Mouse (Mus musculus) hindbrain, embryonic 15.5 days (tissue): ENCODE measurements around the gene Dab2. TPM values are rescaled to one million over a fixed set of nuclear protein-coding genes. Genes with fewer than 3 reads are reported as not detected.

ENCODE experiments used
- ATAC-seq: fragments of 200-750 bp; cut with Nextera tagmentation; 2 replicates; pipeline ENCODE4 v1.8.0; 2017; ENCODE audit warnings: low read depth, moderate number of reproducible peaks, moderate TSS enrichment; ENCODE audit not compliant: low FRiP score
- H3K27ac ChIP-seq: fragments of 300-500 bp; sonication (generic); replicated peaks from 2 replicates; pipeline ENCODE4 v1.5.1; 2015; ENCODE audit warnings: mild to moderate bottlenecking, inconsistent platforms
- H3K27me3 ChIP-seq: fragments of 300-500 bp; sonication (generic); 2 replicates; pipeline ENCODE4 v1.6.1; 2015; ENCODE audit warnings: control low read depth, inconsistent platforms
- H3K36me3 ChIP-seq: fragments of 300-500 bp; sonication (generic); 2 replicates; pipeline ENCODE4 v1.6.1; 2015; ENCODE audit warnings: control low read depth, inconsistent platforms
- H3K4me1 ChIP-seq: fragments of 300-500 bp; sonication (generic); replicated peaks from 2 replicates; pipeline ENCODE4 v1.6.1; 2015; ENCODE audit warnings: control low read depth, inconsistent platforms
- H3K4me2 ChIP-seq: fragments of 300-500 bp; sonication (generic); 2 replicates; pipeline ENCODE4 v1.6.1; 2015; ENCODE audit warnings: moderate library complexity, mild to moderate bottlenecking, inconsistent platforms
- H3K4me3 ChIP-seq: fragments of 300-500 bp; sonication (generic); 2 replicates; pipeline ENCODE4 v1.5.1; 2015; ENCODE audit warnings: mild to moderate bottlenecking, inconsistent platforms
- H3K9ac ChIP-seq: fragments of 300-500 bp; sonication (generic); 2 replicates; pipeline ENCODE4 v1.6.1; 2015; ENCODE audit warnings: inconsistent platforms
- H3K9me3 ChIP-seq: fragments of 300-500 bp; sonication (generic); 2 replicates; pipeline ENCODE4 v1.6.1; 2016; ENCODE audit warnings: control low read depth, inconsistent platforms
- WGBS: fragments of 180-500 bp; shearing (Covaris S2); methylation state at CpG from one replicate; pipeline ENCODE4 v1.1.7; 2015; 5-methylcytosine and 5-hydroxymethylcytosine counted together
- polyA plus RNA-seq: library from polyadenylated mRNA; unstranded; fragments of >200 nt; fragmentation: Nextera tagmentation; extraction: Ambion mirVana; gene quantifications from 2 replicates; pipeline ENCODE4 v1.2.1, GENCODE M21; 2015

Dab2 gene
- polyA plus RNA-seq, 1 experiment from 2014 or later = 20.3 TPM

GRCm38 (mm10) chr15:6331380-6331779 lies 31.8 kb downstream of the Dab2 start:
- Histone ChIP-seq H3K9ac (no peak overlapping the region), H3K36me3 (no peaks in the 10 kb centered on the region), H3K4me3 (no peak overlapping the region), H3K4me2 (no peak overlapping the region), H3K9me3 (no peaks in the 10 kb centered on the region), H3K27ac (no peak overlapping the region), H3K4me1 (no peaks in the 10 kb centered on the region), H3K27me3 (no peaks in the 10 kb centered on the region)
- 81% methylated on average over 2 of the region's 2 CpGs for WGBS
- no peak for ATAC-seq

GRCm38 (mm10) chr15:6334664-6335206 lies 35.1 kb downstream of the Dab2 start:
- H3K36me3 ChIP-seq = no peaks in the 10 kb centered on the region
- H3K4me1 ChIP-seq = no peaks in the 10 kb centered on the region
- WGBS = 88% methylated on average over 1 of the region's 1 CpGs
- no peaks in the 10 kb centered on the region for H3K9me3 ChIP-seq
- no peak overlapping the region for H3K4me3 ChIP-seq
- no peak overlapping the region for H3K9ac ChIP-seq
- no peak overlapping the region for H3K27ac ChIP-seq
- H3K4me2 ChIP-seq = no peak overlapping the region
- no peak for ATAC-seq
- H3K27me3 ChIP-seq = no peaks in the 10 kb centered on the region

- Histone ChIP-seq H3K4me1 (no peaks in the 10 kb centered on the region), H3K9me3 (no peaks in the 10 kb centered on the region), H3K4me3 (no peak overlapping the region), H3K36me3 (no peaks in the 10 kb centered on the region), H3K4me2 (no peak overlapping the region), H3K27ac (no peak overlapping the region), H3K9ac (no peak overlapping the region), H3K27me3 (no peaks in the 10 kb centered on the region)
- 68% methylated on average over 5 of the region's 5 CpGs for WGBS
- no peak; the same call in 1 of the 2 replicates for ATAC-seq
Measured at GRCm38 (mm10) chr15:6339767-6340166, 40.2 kb downstream of the Dab2 start.

- 68% methylated on average over 6 of the region's 6 CpGs for WGBS
- Histone ChIP-seq H3K9ac (no peak overlapping the region), H3K27me3 (no peaks in the 10 kb centered on the region), H3K9me3 (no peaks in the 10 kb centered on the region), H3K4me3 (no peak overlapping the region), H3K36me3 (no peaks in the 10 kb centered on the region), H3K4me2 (no peak overlapping the region), H3K4me1 (no peaks in the 10 kb centered on the region), H3K27ac (no peak overlapping the region)
- ATAC-seq = no peak
Measured at GRCm38 (mm10) chr15:6340347-6340746, 40.8 kb downstream of the Dab2 start.

DNA sequence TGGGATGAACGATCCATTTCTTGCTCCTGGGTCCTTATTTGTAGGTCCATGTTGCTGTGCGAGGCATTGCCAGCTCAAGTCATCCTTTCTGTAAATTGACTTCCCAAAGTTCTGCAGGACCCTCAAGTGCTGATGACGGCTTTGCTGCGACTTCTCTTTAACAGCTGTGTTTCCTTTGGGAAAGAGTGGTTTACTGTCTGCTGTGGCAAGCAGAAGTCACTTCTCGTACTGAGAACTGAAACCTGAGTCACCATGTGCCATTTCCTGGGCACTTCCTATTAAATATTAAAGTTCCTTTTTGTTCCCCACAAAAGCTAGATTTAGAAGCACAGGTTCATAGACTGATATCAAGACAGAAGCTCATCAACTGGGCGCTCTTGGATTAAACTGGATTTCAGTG lies 41.8 kb downstream of the Dab2 start:
- H3K9ac ChIP-seq = no peak overlapping the region
- no peaks in the 10 kb centered on the region for H3K9me3 ChIP-seq
- no peak overlapping the region for H3K4me2 ChIP-seq
- ATAC-seq = no peak
- no peak overlapping the region for H3K4me3 ChIP-seq
- H3K27ac ChIP-seq = no peak overlapping the region
- H3K4me1 ChIP-seq = no peaks in the 10 kb centered on the region
- no peaks in the 10 kb centered on the region for H3K27me3 ChIP-seq
- no peaks in the 10 kb centered on the region for H3K36me3 ChIP-seq
- 91% methylated on average over 6 of the region's 6 CpGs for WGBS

- WGBS = 85% methylated on average over 3 of the region's 3 CpGs
- ATAC-seq = no peak
Measured at GRCm38 (mm10) chr15:6353901-6354300, 54.3 kb downstream of the Dab2 start.

DNA sequence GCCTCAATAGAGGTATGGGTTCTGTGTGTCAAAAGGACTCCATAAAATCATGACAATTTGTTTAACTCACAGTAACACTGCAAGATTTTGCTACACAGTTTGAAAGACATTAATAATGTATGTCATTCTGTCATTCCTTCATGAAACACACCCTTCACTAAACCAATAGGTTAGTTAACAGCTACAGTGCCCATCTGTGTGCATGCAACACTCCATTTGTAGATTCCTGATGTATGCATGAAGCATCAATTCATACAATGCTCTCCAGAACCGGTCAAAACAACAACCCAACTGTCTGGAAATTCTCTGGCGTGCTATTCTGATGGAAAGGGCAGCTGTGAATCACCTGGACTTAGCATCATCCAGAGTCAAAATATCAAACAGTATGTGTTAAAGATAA lies 60.3 kb downstream of the Dab2 start:
- Histone ChIP-seq H3K9me3 (no peaks in the 10 kb centered on the region), H3K9ac (no peak overlapping the region), H3K4me3 (no peak overlapping the region), H3K36me3 (no peaks in the 10 kb centered on the region), H3K27me3 (no peaks in the 10 kb centered on the region), H3K4me1 (no peaks in the 10 kb centered on the region), H3K27ac (no peak overlapping the region), H3K4me2 (no peak overlapping the region)
- ATAC-seq = no peak
- 88% methylated on average over 2 of the region's 2 CpGs for WGBS

More at GRCm38 (mm10) chr15:6353901-6354300, 54.3 kb downstream of the Dab2 start:
- no peaks in the 10 kb centered on the region for H3K36me3 ChIP-seq
- no peak overlapping the region for H3K4me3 ChIP-seq
- H3K4me1 ChIP-seq = no peaks in the 10 kb centered on the region
- no peak overlapping the region for H3K27ac ChIP-seq
- H3K9me3 ChIP-seq = no peaks in the 10 kb centered on the region
- H3K9ac ChIP-seq = no peak overlapping the region
- H3K27me3 ChIP-seq = no peaks in the 10 kb centered on the region
- H3K4me2 ChIP-seq = no peak overlapping the region

GRCm38 (mm10) chr15:6369974-6370373 lies 70.4 kb downstream of the Dab2 start:
- H3K4me2 ChIP-seq = no peak overlapping the region
- WGBS = 46% methylated on average over 1 of the region's 1 CpGs
- no peaks in the 10 kb centered on the region for H3K4me1 ChIP-seq
- H3K4me3 ChIP-seq = no peak overlapping the region
- no peaks in the 10 kb centered on the region for H3K36me3 ChIP-seq
- ATAC-seq = no peak
- H3K27ac ChIP-seq = no peak overlapping the region
- H3K9ac ChIP-seq = no peak overlapping the region
- no peaks in the 10 kb centered on the region for H3K9me3 ChIP-seq
- H3K27me3 ChIP-seq = no peaks in the 10 kb centered on the region

- no peak overlapping the region for H3K4me2 ChIP-seq
- H3K4me3 ChIP-seq = no peak overlapping the region
- H3K27me3 ChIP-seq = no peaks in the 10 kb centered on the region
- no peaks in the 10 kb centered on the region for H3K9me3 ChIP-seq
- no peaks in the 10 kb centered on the region for H3K36me3 ChIP-seq
- 94% methylated on average over 2 of the region's 2 CpGs for WGBS
- H3K9ac ChIP-seq = no peak overlapping the region
- no peaks in the 10 kb centered on the region for H3K4me1 ChIP-seq
- H3K27ac ChIP-seq = no peak overlapping the region
- no peak for ATAC-seq
Measured at GRCm38 (mm10) chr15:6371486-6371885, 71.9 kb downstream of the Dab2 start.

GRCm38 (mm10) chr15:6375016-6375415 lies 75.4 kb downstream of the Dab2 start:
- Histone ChIP-seq H3K36me3 (no peaks in the 10 kb centered on the region), H3K27ac (no peak overlapping the region), H3K27me3 (no peaks in the 10 kb centered on the region), H3K4me3 (no peak overlapping the region), H3K4me2 (no peak overlapping the region), H3K4me1 (no peaks in the 10 kb centered on the region), H3K9me3 (no peaks in the 10 kb centered on the region), H3K9ac (no peak overlapping the region)
- 82% methylated on average over 13 of the region's 13 CpGs for WGBS
- no peak for ATAC-seq

GRCm38 (mm10) chr15:6376001-6376400 lies 76.4 kb downstream of the Dab2 start:
- H3K27me3 ChIP-seq = no peaks in the 10 kb centered on the region

GRCm38 (mm10) chr15:6376785-6377184 lies 77.2 kb downstream of the Dab2 start:
- Histone ChIP-seq H3K9ac (no peak overlapping the region), H3K4me2 (no peak overlapping the region), H3K9me3 (no peaks in the 10 kb centered on the region), H3K4me3 (no peak overlapping the region), H3K27me3 (no peaks in the 10 kb centered on the region), H3K4me1 (no peaks in the 10 kb centered on the region), H3K27ac (no peak overlapping the region), H3K36me3 (no peaks in the 10 kb centered on the region)
- ATAC-seq = no peak
- whole genome bisulfite sequencing = 88% methylated on average over 11 of the region's 11 CpGs

More at GRCm38 (mm10) chr15:6376001-6376400, 76.4 kb downstream of the Dab2 start:
- Histone ChIP-seq H3K36me3 (no peaks in the 10 kb centered on the region), H3K4me2 (no peak overlapping the region), H3K9ac (no peak overlapping the region), H3K4me3 (no peak overlapping the region), H3K27ac (no peak overlapping the region), H3K9me3 (no peaks in the 10 kb centered on the region), H3K4me1 (no peaks in the 10 kb centered on the region)
- no peak for ATAC-seq
- whole genome bisulfite sequencing = 77% methylated on average over 5 of the region's 5 CpGs

DNA sequence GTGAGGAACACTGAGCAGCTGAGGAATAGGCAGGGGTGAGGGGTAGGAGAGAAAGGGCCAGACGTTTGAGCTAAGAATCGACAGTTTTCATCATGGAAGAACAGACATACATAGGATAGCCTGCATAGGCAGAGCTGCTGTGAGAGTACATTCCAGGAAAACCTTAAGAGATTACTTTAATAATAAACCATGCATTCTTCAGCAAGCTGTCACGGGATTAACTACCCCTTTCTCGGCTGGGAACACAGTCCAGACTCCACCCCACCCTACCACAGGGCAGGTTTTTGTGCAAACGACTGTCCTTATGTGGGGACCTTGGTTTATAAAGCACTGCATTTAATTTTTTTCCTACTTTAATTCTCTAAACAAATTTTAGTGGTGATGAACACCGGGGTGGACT lies 84.4 kb downstream of the Dab2 start:
- H3K27ac ChIP-seq = no peak overlapping the region
- no peaks in the 10 kb centered on the region for H3K27me3 ChIP-seq
- no peak overlapping the region for H3K4me2 ChIP-seq
- 54% methylated on average over 6 of the region's 6 CpGs for WGBS
- no peak overlapping the region for H3K9ac ChIP-seq
- H3K4me3 ChIP-seq = no peak overlapping the region
- no peak for ATAC-seq
- H3K9me3 ChIP-seq = no peaks in the 10 kb centered on the region
- H3K36me3 ChIP-seq = no peaks in the 10 kb centered on the region
- peaks cover 10% of the 10 kb centered on the region for H3K4me1 ChIP-seq
